Mouse (Mus musculus): ENCODE measurements around the gene Tut7.
"Not testable (repeated sequence)": the region's sequence is repeated elsewhere in the genome, so short reads cannot be mapped to it uniquely, and the experiment has no call there.

Gene Tut7

DNA sequence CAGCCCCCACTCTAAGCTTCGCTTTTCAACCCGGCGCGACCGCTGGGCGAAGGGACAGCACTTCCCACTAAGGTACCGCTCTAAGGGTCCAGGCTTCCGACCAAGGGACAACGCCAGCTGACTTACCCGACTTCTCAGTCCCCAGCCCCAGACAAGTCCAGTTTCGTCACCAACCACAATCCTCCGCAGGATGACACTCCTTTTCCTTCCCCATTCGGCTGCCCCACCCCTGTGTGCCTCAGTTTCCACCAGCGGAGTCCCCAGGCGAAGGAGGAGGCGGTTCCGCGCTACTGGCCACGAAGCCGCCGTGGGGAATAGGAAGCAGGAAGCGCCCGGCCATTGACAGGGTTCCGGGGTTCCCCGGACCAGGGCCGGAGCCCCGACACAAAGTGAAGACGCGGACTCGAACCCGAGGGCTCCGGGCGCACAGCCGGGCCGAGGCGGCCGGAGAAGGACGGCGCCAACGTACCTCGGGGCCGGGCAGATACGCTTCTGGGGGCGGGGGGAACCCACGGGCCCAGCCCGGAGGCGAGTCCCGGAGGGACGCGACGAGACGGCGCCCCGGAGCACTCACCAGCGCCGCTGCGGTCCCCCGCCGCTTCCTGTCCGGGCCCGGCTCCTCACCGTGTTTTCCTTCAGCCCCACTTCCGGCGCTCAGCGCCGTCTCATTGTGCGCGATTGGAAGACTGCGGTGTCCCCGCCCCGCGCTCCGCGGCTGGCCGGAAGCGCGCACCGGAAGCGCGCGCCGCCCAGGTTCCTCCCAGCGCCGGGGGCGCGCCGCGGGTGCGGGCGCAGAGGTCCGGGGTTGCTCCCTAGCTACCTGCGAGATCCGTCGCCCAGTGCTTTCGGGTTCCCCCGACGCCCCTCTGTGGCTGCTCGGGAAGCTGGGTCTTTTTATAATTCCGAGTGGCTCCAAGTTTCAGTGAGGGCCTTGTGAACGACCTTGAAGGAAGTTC, at the start of gene Tut7:
Tut7 (minus strand) TSS at position 641 of the 956 bp plus-strand sequence.
- peak; percentile 86 for DNase-seq (ENCODE audit: low read depth, low spot score)

DNA sequence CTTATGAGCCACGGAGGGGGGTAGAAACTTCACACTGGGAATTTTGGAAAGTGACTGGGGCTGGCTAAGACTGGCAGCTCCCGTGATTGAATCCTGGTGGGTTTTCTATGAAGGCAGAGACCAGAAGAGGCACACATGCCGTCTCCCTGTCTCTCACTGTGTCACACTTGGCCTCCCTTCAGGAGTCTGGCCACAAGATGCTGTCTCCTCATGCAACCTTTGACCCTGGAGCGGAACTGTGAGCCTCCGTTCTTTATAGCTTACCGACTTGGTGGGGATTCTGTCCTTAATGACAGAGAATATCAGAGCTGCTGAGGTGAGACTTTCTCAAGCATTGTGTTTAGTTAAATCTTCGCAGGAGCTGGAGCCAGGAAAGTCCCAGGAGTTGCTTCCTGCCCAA, 49.5 kb upstream of the Tut7 start:
- no peak for DNase-seq (ENCODE audit: low read depth, low spot score)

DNA sequence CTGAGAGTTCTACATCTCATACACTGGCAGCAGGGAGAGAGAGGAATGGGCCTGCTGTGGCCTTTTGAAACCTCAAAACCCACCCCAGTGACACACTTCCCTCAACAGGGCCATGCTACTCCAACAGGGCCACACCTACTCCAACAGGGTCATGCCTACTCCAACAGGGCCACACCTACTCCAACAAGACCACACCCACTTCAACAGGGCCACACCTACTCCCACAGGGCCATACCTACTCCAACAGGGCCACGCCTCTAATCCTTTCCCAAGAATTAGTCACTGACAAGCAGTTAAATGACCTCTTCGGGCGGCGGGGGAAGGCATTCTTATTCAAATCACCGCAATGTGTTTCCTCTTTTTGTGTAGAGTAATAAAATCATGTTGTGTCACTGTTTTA, 47.1 kb upstream of the Tut7 start:
- no peak for DNase-seq (ENCODE audit: low read depth, low spot score)

DNA sequence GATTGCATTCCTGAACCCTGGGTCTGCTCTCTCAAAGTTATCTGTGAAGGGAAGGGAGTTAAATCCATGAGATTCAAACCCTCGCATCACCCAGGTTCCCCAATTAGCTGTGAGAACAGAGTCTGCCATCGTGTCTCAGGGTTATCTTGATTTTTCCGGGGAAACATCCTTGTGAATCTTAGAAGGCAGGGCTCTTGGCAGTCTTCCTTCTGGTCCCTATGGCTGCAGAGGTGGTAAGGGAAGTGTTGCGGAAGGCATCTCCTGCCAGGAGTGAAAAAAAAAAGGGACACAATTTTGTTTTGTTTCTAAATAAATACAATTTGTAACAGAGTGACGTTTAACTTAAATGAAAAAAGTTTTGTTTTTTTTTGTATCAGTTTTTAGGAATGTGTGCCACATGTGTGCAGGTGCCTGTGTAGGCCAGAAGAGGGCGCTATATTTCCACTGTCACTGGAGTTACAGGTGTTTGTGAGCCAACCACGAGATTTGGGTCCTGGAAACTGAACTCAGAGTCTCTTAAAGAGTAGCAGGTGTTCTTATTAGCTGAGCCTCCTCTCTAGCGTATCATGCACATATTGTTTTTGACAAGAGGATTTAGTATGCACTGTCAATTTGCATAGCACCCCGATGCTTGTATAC, 45.2 kb upstream of the Tut7 start:
- DNase-seq (ENCODE audit: low read depth, low spot score): no peak

DNA sequence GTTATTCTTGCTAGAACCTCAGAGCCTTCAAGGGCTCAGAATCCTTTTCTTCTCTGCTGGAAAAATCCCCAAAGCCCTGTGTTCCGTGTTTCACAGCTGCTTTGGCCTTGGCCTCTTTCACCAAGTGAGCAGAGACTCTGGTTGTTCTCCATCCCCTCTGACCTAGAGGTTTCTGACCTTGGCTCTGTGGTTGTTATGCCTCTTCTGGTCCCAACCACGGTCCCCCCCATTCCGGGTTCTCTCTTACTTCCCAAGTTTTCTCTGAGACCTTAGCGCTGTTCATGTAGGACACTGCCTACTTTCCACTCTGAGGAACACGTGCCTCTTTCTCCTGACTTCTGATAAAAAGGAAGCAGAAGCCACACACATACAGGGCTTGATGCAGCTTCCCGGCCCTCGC, 44.2 kb upstream of the Tut7 start:
- no peak for DNase-seq (ENCODE audit: low read depth, low spot score)

DNA sequence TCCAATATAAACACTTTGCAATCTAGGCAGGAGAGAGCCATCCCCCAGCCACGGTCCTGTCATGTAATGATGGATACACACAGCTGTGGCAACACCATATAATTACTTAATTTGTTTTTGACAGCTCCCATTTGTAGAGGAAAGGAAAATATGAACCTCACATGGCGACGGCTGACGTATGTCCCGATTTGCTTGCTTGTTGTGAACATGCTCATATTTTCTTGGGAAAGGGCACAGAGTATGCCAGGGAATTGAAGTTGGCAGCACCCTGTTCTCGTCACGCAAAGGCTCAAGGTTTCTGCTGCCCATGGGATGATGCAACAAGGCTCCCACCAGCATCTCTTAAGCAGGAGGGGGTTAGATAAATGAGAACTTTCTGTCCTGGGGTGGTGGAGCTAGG, 36.6 kb upstream of the Tut7 start:
- DNase-seq (ENCODE audit: low read depth, low spot score): no peak

DNA sequence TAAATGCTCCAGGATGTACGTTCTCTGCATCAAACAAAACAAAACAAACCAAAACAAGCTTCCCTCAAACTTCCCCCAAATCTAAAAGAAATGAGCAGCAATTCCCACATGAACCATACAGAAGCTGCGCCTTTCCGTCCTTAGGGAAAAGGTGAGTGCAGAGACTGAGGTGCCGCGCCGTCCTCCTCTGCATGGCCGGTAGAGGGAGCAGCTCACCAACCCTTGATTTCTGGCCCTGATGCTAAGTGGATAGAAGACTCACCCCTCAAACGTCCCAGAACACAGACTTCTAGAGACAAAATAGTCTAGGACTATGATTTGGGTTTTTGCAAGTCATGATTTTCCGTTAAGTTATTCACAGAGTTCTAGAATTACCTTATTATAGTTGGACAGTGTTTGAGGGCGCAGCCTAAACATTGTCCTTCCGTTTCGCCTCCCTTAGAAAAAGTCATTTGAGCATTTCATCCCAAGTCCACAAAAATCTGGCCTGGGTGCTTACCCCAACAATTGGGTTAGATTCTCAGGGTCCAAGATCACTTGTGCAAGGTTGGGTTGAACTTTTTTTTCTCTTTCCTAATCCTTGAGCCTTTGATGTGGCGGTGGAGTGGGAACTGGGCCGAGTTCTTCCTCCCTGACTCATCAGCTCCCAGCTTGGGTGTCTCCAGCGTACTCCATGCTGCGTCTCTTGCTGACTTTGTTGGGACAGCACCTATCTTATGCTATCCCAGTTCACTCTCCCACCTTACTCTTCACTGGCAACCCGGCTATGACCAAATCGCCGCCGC, 33.5 kb upstream of the Tut7 start:
- no peak for DNase-seq (ENCODE audit: low read depth, low spot score)

DNA sequence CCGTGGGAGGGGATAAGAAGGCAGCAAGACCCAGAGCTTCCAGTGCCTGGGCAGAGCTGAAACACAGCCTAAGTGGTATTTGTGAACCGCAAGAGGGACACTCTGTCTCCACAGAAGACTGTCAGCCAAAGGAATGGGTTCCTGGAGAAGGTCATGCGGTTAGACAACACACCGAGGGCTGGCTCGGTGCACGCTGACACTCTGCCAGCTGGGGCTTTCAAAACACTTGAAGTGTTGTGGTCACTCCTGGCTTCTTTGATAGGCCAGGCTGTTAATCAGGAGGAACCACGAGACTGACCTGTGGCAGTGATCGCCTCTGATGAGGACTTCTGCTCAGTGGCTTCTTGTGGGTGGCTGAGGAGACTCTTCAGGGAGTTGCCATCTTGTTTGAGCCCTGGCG, 30.5 kb upstream of the Tut7 start:
- DNase-seq (ENCODE audit: low read depth, low spot score): no peak

DNA sequence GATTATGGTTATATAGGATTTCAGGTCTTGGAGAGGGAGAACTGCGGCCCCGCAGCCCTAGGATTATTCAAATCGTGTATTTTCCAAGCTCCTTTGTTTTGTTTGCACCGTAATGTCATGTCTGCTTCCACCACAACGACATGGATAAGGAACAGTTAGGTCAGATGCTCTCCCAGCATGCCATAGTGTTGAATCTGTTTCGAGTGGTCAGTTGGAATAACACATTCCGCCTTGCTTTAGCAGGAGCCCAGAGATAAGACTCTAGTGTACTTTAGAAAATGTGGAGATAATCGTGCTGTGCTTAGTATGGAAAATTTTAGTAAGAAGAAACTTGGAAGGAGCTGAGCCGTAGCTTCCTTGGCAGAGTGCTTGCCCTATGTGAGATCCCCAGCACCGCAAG, 27.4 kb upstream of the Tut7 start:
- no peak for DNase-seq (ENCODE audit: low read depth, low spot score)

DNA sequence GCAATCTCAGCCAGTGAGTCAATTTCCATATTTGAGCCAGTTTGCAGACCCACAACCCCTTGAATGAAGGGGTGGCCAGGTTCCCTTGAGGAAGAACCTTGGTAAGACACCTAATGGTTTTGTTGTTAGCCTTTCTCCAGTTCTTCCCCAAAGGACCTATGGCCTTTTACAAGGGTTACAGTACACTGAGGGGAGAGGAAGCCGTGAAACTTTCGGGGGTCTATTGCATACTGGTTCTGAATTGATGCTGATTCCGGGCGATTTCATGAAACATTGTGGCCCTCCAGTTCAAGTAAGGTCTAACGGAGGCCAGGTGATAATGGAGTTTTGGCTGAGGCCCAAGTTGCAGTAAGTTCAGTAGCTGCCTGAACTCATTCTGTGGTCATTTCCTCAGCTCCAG, 21.7 kb upstream of the Tut7 start:
- no peak for DNase-seq (ENCODE audit: low read depth, low spot score)

DNA sequence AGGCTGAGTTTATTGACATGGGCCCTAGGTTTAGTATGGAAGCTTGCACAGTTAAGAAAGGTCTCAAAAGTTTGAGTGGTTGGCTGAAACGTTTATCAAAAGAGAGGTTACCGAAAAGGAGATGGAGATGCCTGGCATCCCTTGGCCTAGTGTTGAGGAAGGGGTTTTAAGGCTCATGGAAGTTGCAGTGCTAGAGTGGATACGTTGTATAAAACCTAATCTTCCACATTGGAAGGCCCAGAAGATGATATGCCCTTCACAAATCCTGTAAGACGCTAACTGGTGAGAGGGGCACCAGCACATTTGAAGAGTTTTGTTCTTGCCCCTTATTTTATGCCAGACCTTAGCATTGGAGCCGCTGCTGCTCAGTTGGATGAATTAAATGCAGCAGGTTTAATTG, 21.0 kb upstream of the Tut7 start:
- no peak for DNase-seq (ENCODE audit: low read depth, low spot score)

DNA sequence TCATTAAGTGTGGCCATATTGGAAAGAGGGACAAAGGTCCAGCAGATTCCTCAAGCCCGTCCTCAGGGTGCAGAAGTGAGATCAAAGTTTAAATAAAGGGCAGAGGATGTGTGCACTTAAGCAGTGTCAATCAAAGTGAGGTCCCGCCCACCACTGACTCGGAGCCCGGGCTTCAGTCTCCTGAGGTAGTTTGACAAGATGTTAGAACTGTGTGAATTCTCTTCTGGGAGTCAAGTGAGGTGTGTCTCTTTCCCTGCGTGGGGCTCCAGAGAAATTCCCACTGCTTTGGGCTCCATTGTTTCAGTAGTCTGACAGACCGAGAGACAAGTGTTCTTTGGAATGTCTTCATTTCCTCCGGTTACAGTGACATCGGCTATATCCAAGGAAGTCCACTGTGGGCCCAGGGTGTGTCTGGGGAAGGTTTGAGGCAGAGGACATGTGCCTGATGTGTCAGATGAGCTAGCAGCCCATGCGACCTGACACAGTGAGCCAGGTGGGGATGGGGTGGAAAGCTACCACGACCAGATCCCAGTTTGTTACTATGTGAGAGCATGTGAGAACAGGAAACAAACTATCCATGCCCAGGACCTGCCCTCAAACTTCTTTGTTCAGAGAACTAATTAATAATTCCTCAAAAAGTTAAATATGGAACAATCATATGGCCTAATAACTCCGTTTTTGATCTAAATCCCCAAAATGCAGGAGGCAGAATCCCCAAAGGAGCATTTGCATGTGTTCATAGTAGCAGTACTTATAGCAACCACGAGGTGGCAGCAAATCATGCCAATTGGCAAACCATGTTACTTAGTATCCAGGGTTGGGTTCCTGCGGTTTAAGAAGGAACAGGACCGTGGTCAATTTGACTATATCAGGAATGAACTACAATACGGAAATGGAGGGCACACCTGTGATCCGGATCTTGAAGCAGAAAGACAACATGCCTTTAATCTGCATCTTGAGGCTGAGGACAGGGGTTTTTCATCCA, 19.6 kb upstream of the Tut7 start:
- peak; percentile 52 for DNase-seq (ENCODE audit: low read depth, low spot score)

DNA sequence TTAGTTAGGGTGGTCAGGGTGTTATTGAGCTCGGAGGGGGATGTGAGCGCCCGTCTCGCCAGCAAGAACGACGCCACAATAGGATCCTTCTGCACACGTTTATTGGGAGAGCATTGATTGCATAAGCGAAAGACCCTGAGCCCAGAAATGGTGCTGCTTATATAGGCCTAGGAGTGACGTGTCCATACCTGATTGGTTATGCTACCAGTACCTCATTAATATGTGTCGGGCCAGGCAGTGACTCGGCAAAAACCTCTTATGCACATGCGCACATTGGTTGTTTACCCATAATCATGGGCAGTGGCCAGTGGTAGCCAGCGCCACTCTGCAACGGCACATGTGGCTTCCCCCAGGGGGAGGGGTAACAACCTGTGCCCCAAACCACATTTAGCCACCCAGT, 18.8 kb upstream of the Tut7 start:
- DNase-seq (ENCODE audit: low read depth, low spot score): not testable (repeated sequence)

DNA sequence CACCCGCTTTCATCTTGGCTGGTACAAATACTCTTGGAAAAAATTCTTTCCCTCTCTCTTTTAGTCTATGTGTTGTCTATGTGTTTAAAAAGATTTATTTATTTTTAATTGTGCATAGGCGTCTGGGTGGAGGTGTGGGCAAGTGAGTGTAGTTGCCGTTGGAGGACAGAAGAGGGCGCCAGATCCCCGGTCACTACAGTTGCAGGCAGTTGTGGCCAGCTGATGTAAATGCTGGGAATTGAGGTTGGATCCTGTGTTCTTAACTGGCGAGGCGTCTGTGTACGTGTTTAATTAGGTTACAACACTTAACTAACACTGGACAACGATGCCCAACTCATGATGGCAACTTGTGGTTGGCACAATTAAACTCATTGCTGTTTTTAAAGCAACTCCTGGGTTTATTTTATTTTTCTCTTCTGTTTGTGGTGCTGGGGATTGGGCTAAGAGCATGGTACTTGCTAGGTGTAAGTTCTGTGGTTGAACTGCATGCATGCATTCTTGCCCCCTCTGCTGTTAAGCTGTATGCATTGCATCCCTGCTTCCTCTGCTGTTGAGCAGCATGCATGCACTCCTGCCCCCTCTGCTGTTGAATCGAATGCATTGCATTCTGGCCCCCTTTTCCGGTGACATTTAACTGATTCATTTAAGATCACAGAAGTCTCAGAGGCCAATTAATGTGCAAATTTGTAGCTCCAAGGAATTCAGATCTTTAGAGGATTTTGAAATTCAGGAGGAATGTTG, 17.7 kb upstream of the Tut7 start:
- DNase-seq (ENCODE audit: low read depth, low spot score): peak; percentile 61

DNA sequence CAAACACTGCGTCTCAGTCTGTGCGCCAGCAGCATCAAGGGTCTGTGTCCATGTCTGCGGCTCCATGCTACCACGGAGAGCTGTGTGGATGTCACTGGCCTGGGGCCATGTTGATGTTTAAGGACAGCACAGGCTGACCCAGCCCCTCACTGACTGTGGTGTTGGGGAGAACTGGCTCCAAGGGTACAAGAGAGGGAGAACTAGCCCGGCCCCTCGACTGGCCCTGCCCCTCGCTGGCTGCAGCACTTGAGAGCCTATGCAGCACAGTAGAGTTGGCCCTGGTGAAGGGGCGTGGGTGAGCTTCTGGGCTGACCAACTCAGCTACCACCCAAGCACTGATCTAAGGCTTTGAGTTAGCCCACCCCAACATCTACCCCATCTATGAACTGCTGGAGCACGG, 16.4 kb upstream of the Tut7 start:
- DNase-seq (ENCODE audit: low read depth, low spot score): no peak

DNA sequence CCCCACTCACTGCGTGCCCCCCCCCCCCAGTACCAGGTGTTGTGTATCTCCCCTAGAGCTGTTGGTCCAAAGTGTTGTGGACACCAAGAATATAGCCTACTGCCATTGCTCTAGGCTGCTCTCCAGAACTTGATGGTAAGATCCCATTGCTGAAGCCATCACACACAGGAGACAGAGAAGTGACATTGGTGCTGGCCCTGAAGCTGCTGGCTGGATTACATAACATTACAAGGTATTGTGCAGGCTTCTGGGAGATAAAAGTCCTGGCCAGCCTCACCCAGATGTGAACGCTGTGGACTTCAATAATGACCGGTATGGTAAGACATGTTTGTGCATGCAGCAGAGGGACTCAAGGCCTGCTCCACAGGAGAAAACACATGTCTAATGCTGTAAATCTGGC, 15.5 kb upstream of the Tut7 start:
- DNase-seq (ENCODE audit: low read depth, low spot score): no peak

DNA sequence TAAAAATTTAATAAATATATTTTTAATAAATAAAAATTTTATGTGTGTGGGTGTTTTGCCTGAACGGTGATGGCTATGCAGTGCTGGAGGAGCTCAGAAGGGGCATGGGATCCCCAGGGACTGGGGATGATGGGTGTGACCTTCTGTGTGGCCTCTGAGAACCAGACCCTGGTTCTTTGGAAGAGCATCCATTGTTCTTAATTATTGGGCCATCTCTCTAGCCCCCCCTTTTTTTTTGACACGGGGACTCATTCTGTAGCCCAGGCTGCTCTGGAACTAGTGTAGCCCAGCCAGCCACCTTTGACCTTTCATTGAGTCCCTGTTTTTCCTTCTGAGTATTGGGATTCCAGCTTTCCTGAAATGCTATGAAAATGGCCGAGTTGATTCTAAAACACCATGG, 13.9 kb upstream of the Tut7 start:
- no peak for DNase-seq (ENCODE audit: low read depth, low spot score)

DNA sequence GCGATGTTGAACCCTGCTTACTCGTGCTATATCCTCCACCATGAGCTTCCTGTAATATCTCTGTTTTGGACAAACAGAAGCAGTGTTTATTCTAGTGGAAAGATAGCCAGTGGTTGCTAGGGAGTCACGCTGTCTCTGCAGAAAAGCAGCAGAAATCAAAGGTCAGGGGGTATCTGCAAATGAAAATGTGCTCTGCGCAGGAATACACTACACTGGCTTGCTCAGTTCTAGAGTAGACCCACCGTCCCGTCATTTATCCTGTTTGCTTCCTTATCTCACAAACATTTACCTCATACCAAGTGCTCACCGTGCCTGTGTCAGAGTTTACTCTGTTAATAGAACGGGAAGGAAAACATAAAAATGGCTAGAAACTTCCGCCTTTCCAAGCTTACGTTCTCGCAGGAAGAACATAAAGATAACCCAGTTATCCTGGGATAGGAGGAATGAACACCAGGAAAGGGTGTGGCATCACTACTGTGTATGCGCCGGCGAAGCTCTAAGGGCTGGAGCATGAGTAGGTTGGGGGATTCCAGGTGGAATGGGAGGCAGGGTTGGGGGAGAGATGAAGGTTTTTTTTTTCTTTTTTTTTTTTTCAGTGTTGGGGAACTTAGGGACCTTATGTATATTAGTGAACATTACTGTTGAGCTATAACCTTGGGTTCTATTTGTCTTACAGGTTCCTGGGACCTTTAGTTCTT, 13.3 kb upstream of the Tut7 start:
- no peak for DNase-seq (ENCODE audit: low read depth, low spot score)

DNA sequence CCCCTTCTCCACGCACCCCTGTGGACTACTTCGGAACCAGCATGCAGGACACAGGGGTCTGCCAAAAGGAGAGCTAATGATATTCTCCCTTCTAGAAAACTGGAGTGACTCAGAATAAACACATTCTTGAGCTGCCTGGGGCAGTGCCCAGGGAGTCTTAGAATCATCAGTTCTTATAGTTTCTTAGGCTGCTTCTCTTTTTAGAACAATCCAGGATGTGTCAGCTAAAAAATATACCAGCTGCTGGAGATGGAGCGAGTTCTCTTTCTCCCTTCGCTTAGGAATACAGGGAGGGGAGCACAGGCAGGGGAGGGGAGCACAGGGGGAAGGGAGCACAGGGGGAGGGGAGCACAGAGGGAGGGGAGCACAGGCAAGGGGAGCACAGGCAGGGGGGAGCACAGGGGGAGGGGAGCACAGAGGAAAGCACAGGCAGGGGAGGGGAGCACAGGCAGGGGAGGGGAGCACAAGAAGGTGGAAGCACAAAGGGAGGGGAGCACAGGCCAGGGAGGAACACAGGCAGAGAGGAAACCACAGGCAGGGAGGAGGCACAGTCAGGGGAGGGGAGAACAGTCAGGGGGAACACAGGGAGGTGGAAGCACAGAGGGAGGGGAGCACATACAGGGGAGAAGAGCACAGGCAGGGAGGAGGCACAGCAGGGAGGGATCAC, 12.0 kb upstream of the Tut7 start:
- no peak for DNase-seq (ENCODE audit: low read depth, low spot score)

All from retina, adult 2 months (tissue).